Mouse (Mus musculus) midbrain, postnatal 0 days (tissue): ENCODE measurements around the gene Stk38l. TPM values are rescaled to one million over a fixed set of nuclear protein-coding genes. Genes with fewer than 3 reads are reported as not detected.

Experiments
- ATAC-seq: fragments of 200-750 bp; cut with Nextera tagmentation; 2 replicates; pipeline ENCODE4 v1.8.0; 2017; ENCODE audit warnings: moderate number of reproducible peaks, mild to moderate bottlenecking, moderate TSS enrichment, moderate library complexity; ENCODE audit not compliant: low FRiP score
- DNase-seq: peaks from one replicate; pipeline ENCODE4 v3.0.0-alpha.2; 2015; ENCODE audit warnings: low spot score
- H3K27ac ChIP-seq: fragments of 300-500 bp; sonication (generic); 2 replicates; pipeline ENCODE4 v1.5.1; 2014; ENCODE audit warnings: low read depth, mild to moderate bottlenecking, low read length, mixed read lengths
- H3K27me3 ChIP-seq: fragments of 300-500 bp; sonication (generic); 2 replicates; pipeline ENCODE4 v1.6.1; 2014; ENCODE audit warnings: low read length, control low read depth, mixed read lengths; ENCODE audit not compliant: insufficient read depth
- H3K36me3 ChIP-seq: fragments of 300-500 bp; sonication (generic); 2 replicates; pipeline ENCODE4 v1.6.1; 2014; ENCODE audit warnings: low read length, control low read depth, mixed read lengths; ENCODE audit not compliant: insufficient read depth
- H3K4me1 ChIP-seq: fragments of 300-500 bp; sonication (generic); 2 replicates; pipeline ENCODE4 v1.6.1; 2014; ENCODE audit warnings: mild to moderate bottlenecking, control low read depth, antibody characterized with exemption, low read length, mixed read lengths; ENCODE audit not compliant: insufficient read depth
- H3K4me2 ChIP-seq: fragments of 300-500 bp; sonication (generic); 2 replicates; pipeline ENCODE4 v1.6.1; 2014; ENCODE audit warnings: low read depth, mild to moderate bottlenecking, low read length, mixed read lengths; ENCODE audit not compliant: poor library complexity, severe bottlenecking
- H3K4me3 ChIP-seq: fragments of 300-500 bp; sonication (generic); 2 replicates; pipeline ENCODE4 v1.5.1; 2014; ENCODE audit warnings: low read depth, mild to moderate bottlenecking, low read length, moderate library complexity
- H3K9ac ChIP-seq: fragments of 300-500 bp; sonication (generic); replicated peaks from 2 replicates; pipeline ENCODE4 v1.6.1; 2014; ENCODE audit warnings: mild to moderate bottlenecking, low read length, moderate library complexity, mixed read lengths; ENCODE audit not compliant: poor library complexity, severe bottlenecking
- H3K9me3 ChIP-seq: fragments of 300-500 bp; sonication (generic); 2 replicates; pipeline ENCODE4 v1.6.1; 2016; ENCODE audit warnings: low read length, control low read depth
- CTCF ChIP-seq: IDR thresholded peaks from 2 replicates; pipeline ENCODE4 v1.5.1; 2016; ENCODE audit warnings: antibody characterized with exemption, mild to moderate bottlenecking
- WGBS: fragments of 180-500 bp; shearing (Covaris S2); extraction: QIAGEN DNeasy Blood & Tissue Kit; methylation state at CpG from one replicate; pipeline ENCODE4 v1.1.7; 2014; 5-methylcytosine and 5-hydroxymethylcytosine counted together
- polyA plus RNA-seq: library from polyadenylated mRNA; unstranded; fragments of >200 nt; fragmentation: Nextera tagmentation; extraction: Ambion mirVana; gene quantifications from 2 replicates; pipeline ENCODE4 v1.2.1, GENCODE M21; 2015
- total RNA-seq: library from RNA; depleted of rRNA; stranded (reverse); fragments of >200 nt; gene quantifications from 2 replicates; pipeline ENCODE4 v1.2.3, GENCODE M21; 2014

The Stk38l gene
- total and polyA plus RNA-seq, 2 experiments from 2014 or later: 6.6 to 12.4 TPM

DNA sequence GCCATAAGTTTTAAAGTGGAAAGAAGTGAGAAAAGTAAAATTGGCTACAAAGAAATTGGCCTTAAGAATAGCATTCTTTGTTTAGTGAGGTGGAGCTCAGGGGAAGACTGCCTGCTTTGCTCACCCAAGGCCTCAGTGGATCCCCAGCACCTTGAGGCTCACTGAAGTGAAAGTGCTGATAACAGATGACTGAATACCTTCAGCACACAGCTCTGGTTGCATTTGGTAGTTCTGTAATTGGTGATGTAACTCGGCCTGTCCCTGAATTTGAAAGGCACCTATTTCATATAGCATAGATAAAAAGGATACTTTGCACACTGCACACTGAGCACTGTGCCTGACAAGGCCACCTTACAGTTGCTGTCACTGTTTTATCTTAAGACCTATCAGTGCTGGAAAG, 23.5 kb downstream of the Stk38l start:
- WGBS: 90% methylated on average over 1 of the region's 1 CpGs
- Histone ChIP-seq H3K4me2 (no peak overlapping the region), H3K9ac (no peak overlapping the region), H3K4me3 (no peak overlapping the region), H3K9me3 (no peaks in the 10 kb centered on the region), H3K4me1 (no peaks in the 10 kb centered on the region; the same call in 1 of the 2 replicates), H3K27me3 (no peaks in the 10 kb centered on the region), H3K27ac (no peak overlapping the region), H3K36me3 (no peaks in the 10 kb centered on the region)
- no peak for TF ChIP-seq CTCF
- DNase-seq (no peak), ATAC-seq (no peak)

DNA sequence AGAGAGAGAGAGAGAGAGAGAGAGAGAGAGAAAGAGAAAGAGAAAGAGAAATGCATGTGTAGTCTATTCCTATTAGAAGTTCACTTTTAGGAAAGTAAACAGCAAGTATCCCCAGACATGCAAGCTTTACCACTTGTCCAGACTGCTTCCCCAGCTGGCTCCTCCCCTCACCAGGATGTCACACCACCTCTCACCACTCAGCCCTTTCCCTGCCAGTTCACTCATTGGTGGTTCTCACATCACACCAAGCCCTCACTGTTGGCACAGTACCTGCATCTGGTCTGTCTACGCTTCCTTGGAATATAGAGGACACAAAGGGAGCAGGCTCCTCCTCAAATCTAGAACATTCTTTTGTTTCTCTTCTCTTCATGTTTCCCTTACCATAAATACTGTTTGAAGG, 26.9 kb downstream of the Stk38l start:
- ATAC-seq (no peak), DNase-seq (peak; percentile 39)
- WGBS: 52% methylated on average over 1 of the region's 1 CpGs
- Histone ChIP-seq H3K9ac (no peak overlapping the region), H3K9me3 (no peaks in the 10 kb centered on the region), H3K27me3 (no peaks in the 10 kb centered on the region), H3K36me3 (no peaks in the 10 kb centered on the region), H3K4me1 (peaks cover 2% of the 10 kb centered on the region; the same call in 1 of the 2 replicates), H3K27ac (0 out of 2 replicates have a peak overlapping the region, but pooled peaks have one; percentile 21), H3K4me2 (no peak overlapping the region), H3K4me3 (no peak overlapping the region)
- TF ChIP-seq CTCF: no peak

DNA sequence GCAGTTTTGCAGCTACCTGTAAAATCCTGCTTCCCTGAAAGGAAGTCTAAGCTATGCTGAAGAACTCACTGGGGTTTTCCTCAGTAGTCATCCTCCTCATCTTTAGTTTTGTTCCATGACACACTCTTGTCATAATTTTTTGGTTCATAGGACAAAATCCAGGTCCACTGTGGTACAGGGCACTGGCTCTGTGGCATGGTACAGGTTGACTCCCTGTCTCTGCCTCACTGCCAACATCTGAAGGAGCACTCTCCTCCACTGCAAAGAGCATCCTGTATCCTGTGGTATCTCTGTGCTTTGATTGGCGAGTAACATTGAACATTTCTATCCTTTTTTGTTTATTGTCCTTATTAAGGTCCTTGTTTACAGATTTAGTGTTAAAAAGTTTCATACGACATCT, 27.4 kb downstream of the Stk38l start:
- Histone ChIP-seq H3K9me3 (no peaks in the 10 kb centered on the region), H3K4me3 (no peak overlapping the region), H3K27me3 (no peaks in the 10 kb centered on the region), H3K27ac (0 out of 2 replicates have a peak overlapping the region, but pooled peaks have one; percentile 21), H3K4me2 (no peak overlapping the region), H3K36me3 (no peaks in the 10 kb centered on the region), H3K4me1 (peaks cover 2% of the 10 kb centered on the region; the same call in 1 of the 2 replicates), H3K9ac (no peak overlapping the region)
- WGBS: 82% methylated on average over 2 of the region's 2 CpGs
- ATAC-seq (no peak), DNase-seq (no peak)
- TF ChIP-seq CTCF: no peak

DNA sequence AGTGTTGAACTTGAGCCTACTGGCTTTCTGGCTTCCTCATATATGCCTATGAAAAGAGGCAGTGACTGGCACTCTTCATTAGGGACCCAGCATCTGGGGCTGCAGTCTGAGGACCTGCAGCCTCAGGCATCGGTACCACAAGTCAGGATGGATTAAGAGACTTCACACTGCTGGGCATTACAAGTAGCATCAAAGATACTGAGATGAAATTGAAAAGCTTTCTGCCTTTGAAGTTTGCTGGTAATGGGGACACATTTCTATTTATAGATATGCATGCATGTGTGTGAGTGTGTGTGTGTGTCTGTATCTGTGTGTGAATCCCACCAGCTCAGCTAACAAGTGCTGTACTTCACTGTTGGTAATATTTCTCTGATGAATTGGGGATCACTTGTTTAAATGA, 27.8 kb downstream of the Stk38l start:
- Histone ChIP-seq H3K9me3 (no peaks in the 10 kb centered on the region), H3K4me1 (peaks cover 2% of the 10 kb centered on the region; the same call in 1 of the 2 replicates), H3K9ac (no peak overlapping the region), H3K27me3 (no peaks in the 10 kb centered on the region), H3K4me2 (no peak overlapping the region), H3K36me3 (no peaks in the 10 kb centered on the region), H3K27ac (no peak overlapping the region), H3K4me3 (no peak overlapping the region)
- WGBS: 31% methylated on average over 1 of the region's 1 CpGs
- ATAC-seq: peak; percentile 73; the same call in 1 of the 2 replicates
- DNase-seq: peak; percentile 14
- TF ChIP-seq CTCF: no peak

DNA sequence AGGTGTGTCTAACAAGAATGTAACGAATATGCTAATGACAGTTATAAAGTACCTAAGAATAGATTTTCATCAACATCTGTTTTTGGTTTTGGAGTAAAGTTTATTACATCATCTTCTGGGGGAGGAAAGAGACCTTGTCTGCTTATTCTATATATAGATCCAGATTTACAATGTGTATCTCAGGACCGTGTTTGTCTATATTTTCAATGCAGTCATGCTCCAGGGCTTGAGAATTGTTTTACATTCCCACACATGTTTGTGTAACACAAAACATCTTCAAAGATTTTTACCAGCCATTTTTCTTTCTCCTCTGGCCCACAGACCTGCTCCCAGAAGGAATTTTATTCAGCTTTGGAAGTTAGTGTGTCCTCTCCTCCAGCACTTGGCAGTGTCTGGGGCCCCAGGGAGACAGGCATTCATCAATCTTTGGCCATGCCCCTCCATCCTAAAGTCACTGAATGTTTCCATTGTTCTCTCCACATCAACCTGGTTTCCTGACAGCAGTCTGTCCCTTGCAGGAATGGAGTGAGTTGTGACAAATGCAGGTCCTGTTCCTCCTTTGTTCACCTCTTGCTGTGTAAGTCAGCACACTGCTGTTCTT, 28.9 kb downstream of the Stk38l start:
- Histone ChIP-seq H3K27me3 (no peaks in the 10 kb centered on the region), H3K4me2 (no peak overlapping the region), H3K4me3 (no peak overlapping the region), H3K9ac (no peak overlapping the region), H3K4me1 (peaks cover 2% of the 10 kb centered on the region; the same call in 1 of the 2 replicates), H3K9me3 (no peaks in the 10 kb centered on the region), H3K27ac (no peak overlapping the region), H3K36me3 (no peaks in the 10 kb centered on the region)
- no peak for TF ChIP-seq CTCF
- ATAC-seq (no peak), DNase-seq (no peak)
- 75% methylated on average over 2 of the region's 2 CpGs for WGBS

DNA sequence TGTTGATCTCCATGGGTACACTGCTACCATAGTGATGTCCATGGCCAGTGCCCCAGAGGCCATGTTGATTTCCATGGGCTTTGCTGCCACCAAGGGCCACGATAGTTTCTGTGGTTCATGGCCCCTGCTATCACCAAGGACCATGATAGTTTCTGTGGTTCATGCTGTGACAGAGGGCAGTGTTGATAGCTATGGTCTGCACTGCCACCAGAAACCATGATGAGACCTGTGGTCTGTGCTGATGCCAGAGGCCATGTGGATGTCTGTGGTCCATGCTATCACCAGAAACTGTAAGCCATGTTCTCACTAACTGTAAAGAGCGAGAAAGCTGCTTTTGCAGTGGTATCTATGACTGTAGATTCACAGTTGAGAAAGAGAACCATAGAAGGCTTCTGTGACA, 30.3 kb downstream of the Stk38l start:
- H3K27ac ChIP-seq: no peak overlapping the region
- no peak overlapping the region for H3K4me3 ChIP-seq
- H3K4me2 ChIP-seq: no peak overlapping the region
- H3K9ac ChIP-seq: no peak overlapping the region
- peaks cover 2% of the 10 kb centered on the region; the same call in 1 of the 2 replicates for H3K36me3 ChIP-seq
- H3K9me3 ChIP-seq: no peaks in the 10 kb centered on the region
- H3K27me3 ChIP-seq: no peaks in the 10 kb centered on the region
- no peak for ATAC-seq
- H3K4me1 ChIP-seq: peaks cover 2% of the 10 kb centered on the region; the same call in 1 of the 2 replicates
- TF ChIP-seq CTCF: no peak
- no peak for DNase-seq
- 96% methylated on average over 2 of the region's 2 CpGs for WGBS
